Mouse (Mus musculus) monocyte, adult 2 months (primary cell): Measurements from ENCODE around the gene Mrpl51.

Experiments used
- DNase-seq, 2 experiments: peaks; one replicate each; pipeline ENCODE4 v3.0.0; 2022; ENCODE audit warnings: low spot score in 2 of 2, low read depth in 1 of 2

Gene Mrpl51

DNA sequence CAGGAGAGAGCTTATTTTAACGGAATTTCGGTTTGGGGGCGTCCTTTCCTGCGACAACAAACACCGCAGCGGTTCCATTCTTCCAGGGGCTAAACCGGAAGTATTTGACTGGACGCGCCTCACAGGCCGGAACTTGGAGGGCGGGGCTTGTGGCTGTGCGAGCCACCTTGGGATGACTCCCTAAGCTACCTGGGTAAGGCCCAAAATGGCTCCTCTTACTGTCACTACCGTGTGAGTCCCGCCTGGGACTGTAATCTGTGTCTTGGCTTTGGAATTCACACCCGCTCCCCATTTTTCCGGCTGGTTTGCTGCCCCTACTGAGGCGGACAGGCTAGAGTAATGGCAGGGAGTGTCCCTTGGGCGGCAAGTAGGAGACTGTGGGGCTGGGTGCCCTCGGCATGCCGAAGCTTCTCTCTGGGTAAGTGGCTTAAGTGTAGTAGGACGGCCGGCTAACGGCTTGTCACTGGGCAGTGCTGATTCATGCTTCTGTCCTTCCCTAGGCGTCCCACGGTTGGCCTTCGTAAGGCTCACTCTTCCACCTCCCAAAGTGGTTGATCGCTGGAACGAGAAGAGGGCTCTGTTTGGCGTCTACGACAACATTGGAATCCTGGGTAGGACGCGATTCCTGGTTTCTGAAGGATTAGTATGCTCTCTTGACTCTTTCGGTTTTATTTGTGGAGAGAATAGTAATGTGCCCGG lies 564 bp downstream of the Mrpl51 start:
- peak; percentile 66 to 72 for DNase-seq

DNA sequence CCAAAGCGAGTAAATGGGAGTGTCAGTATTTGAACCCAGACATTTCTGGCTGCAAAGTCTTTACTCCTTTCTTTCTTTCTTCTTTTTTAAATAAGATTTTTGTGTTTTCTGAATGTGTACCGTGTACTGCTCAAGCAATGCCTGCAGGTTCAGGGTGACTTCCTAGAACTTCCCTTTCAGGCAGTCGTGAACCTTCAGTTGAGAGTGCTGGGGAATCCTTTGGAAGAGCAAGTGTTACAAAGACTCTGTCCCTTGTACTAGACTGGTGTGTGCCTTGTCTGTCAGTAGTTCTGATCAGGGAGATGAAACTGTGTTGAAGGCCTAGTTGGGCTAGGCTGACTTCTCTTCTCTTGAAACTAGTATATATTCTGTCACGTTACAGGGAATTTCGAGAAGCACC lies 1.2 kb downstream of the Mrpl51 start:
- no peak for DNase-seq

DNA sequence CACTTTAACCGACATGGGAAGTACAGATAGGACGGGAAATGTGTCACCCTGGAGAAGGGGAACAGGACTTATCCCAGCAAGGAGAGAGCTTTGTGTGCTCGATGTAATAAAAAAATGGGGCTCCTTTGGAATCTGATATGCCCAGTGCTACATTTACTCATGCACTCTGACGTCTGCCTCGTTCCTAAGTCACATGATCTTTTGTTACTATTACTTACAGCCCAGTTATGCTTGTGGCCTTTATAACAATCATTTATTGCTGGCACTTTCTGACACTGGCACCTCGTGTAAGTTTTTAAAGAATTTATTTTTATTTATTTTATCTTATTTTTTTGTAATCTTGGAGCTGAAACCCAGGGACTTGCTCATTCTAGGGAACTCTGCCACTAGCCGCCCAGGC lies 1.8 kb downstream of the Mrpl51 start:
- DNase-seq: no peak

DNA sequence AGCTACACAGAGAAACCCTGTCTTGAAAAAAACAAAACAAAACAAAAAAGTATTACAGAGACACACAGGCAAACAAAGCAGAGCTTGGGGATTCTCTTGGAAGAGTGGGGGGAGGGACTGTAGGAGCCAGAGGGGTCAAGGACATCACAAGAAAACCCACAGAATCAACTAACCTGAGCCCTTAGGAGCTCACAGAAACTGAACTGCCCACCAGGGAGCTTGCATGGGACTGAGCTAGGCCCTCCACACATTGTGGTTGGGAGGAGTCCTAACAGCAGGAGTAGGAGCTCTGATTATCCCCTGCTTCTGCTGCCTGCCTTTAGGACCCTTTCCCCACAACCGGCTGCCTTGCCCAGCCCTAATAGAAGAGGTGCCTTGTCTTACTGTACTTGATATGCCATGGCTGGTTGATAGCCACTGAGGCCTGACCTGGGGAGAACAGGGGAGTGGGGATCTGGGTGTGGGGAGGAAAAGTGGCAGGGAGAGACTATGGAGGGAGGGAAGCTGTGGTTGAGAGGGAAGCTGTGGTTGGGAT lies 4.0 kb downstream of the Mrpl51 start:
- no peak for DNase-seq

GRCm38 (mm10) chr6:125196301-125196700 lies 4.7 kb downstream of the Mrpl51 start:
- DNase-seq: no peak

DNA sequence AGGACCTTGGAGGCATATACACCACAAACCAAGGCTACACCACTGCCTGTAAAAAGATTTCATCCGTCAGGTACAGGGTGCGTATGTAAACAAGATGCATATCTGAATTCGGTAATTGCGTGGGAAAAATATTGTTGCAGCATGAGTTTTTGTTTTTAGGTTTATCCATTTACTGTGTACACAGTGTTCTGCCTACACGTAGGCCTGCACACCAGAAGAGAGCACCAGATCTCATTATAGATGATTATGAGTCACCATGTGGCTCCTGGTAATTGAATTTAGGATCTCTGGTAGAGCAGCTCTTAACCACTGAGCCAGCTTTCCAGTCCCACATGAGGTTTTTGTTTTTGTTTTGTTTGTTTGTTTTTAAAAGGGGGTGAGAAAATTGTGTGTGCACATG lies 5.6 kb downstream of the Mrpl51 start:
- DNase-seq: no peak

GRCm38 (mm10) chr6:125210436-125210835 lies 18.8 kb downstream of the Mrpl51 start:
- DNase-seq: no peak

GRCm38 (mm10) chr6:125212621-125213020 lies 21.0 kb downstream of the Mrpl51 start:
- no peak for DNase-seq

DNA sequence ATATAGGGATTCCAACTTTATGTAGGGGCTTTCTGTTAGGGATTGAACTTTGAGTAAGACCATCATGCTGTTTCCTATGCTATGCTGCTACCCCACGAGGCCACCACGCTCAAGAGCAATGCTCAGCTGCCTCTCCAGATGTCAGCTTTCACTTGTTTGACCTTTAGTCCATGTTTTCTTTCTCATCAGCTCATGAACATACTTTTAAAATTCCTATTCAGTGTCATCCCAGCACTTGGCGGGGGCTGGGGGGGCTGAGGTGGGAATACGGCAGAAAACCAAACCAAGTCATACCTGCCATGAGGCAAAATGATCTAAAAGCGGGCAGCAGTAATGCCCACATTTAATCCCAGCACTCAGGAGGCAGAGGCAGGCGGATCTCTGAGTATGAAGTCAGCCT lies 21.5 kb downstream of the Mrpl51 start:
- no peak for DNase-seq

DNA sequence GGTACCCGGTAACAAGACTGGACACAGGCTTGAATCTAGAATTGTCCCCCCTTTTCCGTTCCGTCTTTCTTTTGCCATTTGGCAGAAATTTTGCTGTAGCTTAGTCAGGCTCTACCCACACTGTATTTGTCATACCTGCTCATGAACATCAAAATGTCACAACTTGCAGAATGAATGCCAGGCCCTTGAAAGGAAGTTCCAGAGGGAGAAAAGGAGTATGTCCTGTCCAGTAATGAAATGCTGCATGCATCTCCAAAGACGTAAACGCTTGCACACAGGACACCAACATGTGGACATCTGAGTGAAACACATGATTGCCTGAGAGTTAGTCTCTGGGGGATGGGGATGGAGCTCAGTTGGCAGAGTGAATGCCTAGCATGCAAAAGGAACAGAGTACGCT lies 22.1 kb downstream of the Mrpl51 start:
- DNase-seq: no peak

DNA sequence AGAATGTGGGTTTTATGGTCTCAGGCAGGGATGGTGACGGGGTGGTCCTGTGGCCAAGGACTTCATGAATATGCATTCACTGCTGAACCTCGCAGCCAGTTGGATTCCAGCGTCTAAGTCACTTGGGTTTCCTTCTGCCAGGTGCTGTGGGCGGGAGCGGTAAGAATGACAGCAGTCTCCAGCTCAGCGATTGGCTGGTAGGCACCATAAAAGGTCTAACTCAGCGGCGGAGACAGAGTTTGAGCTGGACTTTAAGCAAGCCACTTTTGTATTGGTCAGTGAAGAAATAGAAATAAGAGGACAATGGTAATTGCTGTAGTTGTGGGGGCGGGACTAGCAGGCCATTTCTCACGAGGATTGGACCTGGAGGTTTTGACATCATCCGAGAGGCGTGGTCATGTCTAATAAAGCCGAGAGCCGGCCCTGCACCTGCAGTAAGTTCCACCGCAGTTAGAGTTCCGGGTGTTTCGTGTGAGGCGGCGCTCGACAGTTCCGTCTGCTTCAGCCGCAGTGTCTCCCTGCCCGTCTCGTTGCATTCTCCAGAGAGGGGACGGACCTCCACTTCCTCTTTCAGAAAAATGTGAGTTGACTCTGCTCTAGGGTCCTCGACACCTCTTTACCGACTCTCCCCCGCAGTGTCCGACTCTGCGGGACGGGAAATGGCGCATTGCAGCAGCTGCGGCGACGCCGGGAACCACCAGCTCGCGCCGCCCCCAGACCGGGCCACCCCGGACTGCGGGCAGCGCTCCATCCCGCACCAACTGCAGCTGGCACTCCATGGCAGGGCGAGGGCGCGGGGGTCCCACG lies 23.8 kb downstream of the Mrpl51 start, which contains the start of gene Vamp1:
Gene Vamp1 (plus strand): TSS at position 404 of the 807 bp plus-strand sequence.
- DNase-seq: peak; percentile 88 to 89

- DNase-seq: no peak
These were observed 25.3 kb downstream of the Mrpl51 start for GRCm38 (mm10) chr6:125216898-125217297.

GRCm38 (mm10) chr6:125217899-125218298 lies 26.3 kb downstream of the Mrpl51 start:
- DNase-seq: no peak

DNA sequence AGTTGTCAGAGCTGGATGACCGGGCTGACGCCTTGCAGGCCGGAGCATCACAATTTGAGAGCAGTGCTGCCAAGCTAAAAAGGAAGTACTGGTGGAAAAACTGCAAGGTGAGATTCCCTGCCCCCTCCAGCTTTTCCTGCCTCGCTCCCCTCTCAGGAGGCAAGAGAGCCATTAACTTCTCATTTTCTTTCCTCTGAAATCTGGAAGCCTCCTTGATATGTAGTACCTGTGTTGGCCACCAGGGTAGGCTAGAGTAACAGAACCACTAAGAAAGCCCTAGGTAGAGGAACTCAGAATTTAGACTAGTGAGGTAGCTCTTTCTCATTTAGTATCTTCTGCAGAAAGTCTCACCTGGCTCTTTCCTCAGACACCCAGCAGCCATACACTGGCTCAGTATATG lies 27.4 kb downstream of the Mrpl51 start:
- peak; percentile 42 to 60 for DNase-seq

- no peak for DNase-seq
These were observed 29.6 kb downstream of the Mrpl51 start for GRCm38 (mm10) chr6:125221115-125221745.

DNA sequence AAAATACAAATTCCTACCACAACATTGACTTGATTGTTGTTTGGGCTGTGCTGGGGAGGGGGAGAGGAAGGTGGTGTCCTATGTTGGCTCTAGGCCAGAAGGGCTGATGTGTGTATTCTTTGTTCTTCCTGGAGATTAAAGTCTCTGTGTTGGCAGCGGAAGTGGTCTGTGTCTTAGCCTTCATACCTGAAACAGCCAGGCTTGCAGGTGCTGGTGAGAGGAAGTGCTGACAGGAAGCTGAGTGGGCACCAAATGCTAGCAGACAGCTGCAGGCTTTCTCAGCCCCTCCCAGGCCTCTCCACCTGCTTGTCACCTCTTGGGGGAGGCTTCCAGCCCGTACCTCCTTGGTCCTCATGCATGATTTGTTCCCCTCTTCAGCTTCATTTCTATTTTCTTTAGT lies 30.5 kb downstream of the Mrpl51 start:
- no peak for DNase-seq

DNA sequence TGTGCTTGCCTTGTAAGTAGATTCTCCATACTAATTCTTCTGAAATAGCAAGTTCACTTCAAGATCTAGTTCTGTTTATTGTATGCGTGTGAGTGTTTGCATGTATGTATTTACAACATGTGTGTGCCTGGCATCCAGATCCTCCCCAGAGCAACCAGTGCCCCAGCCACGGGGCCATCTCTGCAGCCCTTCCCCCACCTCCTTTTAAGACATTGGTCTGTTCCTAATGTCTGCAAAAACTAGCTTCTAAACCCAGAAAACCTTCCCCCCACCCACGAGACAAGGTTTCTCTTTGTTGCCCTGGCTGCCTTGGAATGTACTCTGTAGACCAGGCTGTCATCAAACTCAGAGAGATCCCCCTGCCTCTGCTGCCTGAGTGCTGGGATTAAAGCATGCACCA lies 31.0 kb downstream of the Mrpl51 start:
- no peak for DNase-seq

DNA sequence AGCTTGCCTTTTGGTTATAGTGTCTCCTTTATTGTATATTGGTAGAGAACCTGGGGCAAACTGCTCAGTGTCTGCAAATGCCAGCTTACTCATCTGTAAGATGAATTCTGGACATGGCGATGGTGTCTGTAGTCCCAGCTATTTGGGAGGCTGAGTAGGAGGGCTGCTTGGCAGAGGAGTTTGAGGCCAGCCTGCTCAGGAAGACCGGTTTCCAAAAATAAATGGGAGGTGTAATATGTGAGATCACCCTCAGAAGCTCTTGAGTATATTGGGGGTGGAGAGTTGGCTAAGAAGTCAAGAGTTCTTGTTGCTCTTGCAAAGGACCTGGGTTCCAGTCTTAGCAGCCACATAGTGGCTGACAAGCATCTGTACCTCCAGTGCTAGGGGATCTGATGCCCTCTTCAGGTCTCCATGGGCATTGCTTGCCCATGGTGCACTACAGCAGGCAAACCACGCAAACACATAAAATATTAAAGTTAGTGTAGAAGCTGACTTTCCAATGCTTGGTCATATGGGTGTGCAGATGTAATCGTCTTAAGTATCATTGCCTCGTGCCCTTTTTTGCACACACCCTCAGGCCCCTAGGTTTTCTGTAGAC lies 34.0 kb downstream of the Mrpl51 start:
- no peak for DNase-seq

GRCm38 (mm10) chr6:125230571-125230970 lies 39.0 kb downstream of the Mrpl51 start:
- DNase-seq: no peak

DNA sequence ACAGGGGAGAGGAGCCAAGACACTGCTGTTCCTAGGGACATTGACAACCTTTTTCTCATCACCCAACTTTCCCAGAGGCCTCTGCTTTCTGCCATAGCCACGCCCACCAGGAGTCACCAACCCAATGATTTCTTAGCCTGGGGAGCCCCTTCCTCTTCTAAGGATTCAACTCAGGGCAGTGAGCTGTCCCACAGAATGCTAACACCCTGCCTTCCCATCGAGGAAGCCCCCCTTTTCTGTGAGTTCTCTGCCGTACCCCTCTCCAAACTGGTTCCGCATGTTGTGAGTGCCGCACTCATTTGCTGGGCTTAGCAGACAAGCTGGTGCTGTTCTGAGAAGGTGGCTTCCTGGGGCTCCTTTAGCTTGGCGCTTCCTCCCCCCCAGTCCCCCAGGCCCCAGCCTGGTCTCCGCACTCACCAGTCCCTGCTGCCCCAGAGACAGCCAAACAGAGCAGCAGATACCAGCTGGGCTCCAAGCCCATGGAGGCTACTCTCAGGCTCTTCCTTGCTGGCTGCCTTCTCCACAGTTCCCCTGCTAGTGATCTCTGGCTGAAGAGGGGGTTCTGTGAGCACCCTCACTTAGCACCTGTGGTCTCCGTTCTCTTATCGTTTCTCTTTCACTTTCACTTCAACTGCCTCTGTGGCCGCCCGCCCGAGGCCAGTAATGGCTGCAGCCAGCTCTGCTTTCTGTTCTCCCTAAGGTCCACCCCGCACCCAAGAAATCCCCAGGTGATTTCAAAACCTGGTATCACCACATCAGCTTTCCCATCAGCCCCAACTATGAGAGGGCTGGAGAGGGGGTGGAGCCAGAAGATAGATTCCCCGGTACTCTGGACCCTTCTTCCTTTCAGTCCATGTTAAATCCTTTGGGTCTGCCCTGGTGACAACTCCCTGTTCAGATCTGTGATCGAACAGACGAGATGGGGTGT lies 39.8 kb downstream of the Mrpl51 start, which contains the start of gene Tapbpl:
Gene Tapbpl (minus strand): TSS at position 744 of the 928 bp plus-strand sequence.
- DNase-seq: peak in 1 of 2 experiments; percentile 39
